Mouse (Mus musculus): Measurements from ENCODE around the gene Gm10190. TPM values are rescaled to one million over a fixed set of nuclear protein-coding genes. Genes with fewer than 3 reads are reported as not detected.

Gm10190 gene
- polyA plus RNA-seq (2012; rRNA removed; ENCODE audit: low replicate concordance) = not detected in 2 replicates

GRCm38 (mm10) chr17:80372989-80373725, at the start of gene Gm10190:
TSS of gene Gm10190 (minus strand) at chr17:80373541.

Other genes with a start within 250 kb of the Gm10190 start
- 37.4 and 46.1 TPM in 2 replicates for gene Galm, start 246.1 kb downstream of the Gm10190 start, polyA plus RNA-seq (2012; rRNA removed; ENCODE audit: low replicate concordance)
- gene Srsf7, start 166.2 kb downstream of the Gm10190 start, polyA plus RNA-seq (2012; rRNA removed; ENCODE audit: low replicate concordance) = 29.8 and 75.2 TPM in 2 replicates
- gene Ttc39d, start 166.1 kb downstream of the Gm10190 start, polyA plus RNA-seq (2012; rRNA removed; ENCODE audit: low replicate concordance) = 0.04 TPM in 1 of 2 replicates, not detected in the other
- gene Gemin6, start 149.1 kb downstream of the Gm10190 start, polyA plus RNA-seq (2012; rRNA removed; ENCODE audit: low replicate concordance) = 3.4 and 4.7 TPM in 2 replicates
- 4.3 and 7.4 TPM in 2 replicates for gene Morn2, start 83.3 kb downstream of the Gm10190 start, polyA plus RNA-seq (2012; rRNA removed; ENCODE audit: low replicate concordance)
- 7.9 and 13.7 TPM in 2 replicates for gene Dhx57, start 83.1 kb downstream of the Gm10190 start, polyA plus RNA-seq (2012; rRNA removed; ENCODE audit: low replicate concordance)
- gene Arhgef33, start 66.1 kb downstream of the Gm10190 start, polyA plus RNA-seq (2012; rRNA removed; ENCODE audit: low replicate concordance) = 0.23 and 0.81 TPM in 2 replicates
- 3.8 and 4.6 TPM in 2 replicates for gene Sos1, start 106.9 kb upstream of the Gm10190 start, polyA plus RNA-seq (2012; rRNA removed; ENCODE audit: low replicate concordance)
- 0.19 and 2.7 TPM in 2 replicates for gene Cdkl4, start 204.3 kb upstream of the Gm10190 start, polyA plus RNA-seq (2012; rRNA removed; ENCODE audit: low replicate concordance)